Mouse (Mus musculus) midbrain, embryonic 13.5 days (tissue): ENCODE data around the gene Ciapin1. TPM values are rescaled to one million over a fixed set of nuclear protein-coding genes. Genes with fewer than 3 reads are reported as not detected.
"Not testable (repeated sequence)": the region's sequence is repeated elsewhere in the genome, so short reads cannot be mapped to it uniquely, and the experiment has no call there.

Experiments
- ATAC-seq: fragments of 200-750 bp; cut with Nextera tagmentation; 2 replicates; pipeline ENCODE4 v1.8.0; 2017; ENCODE audit warnings: mild to moderate bottlenecking, moderate TSS enrichment, moderate library complexity
- H3K27ac ChIP-seq: fragments of 300-500 bp; sonication (generic); 2 replicates; pipeline ENCODE4 v1.5.1; 2015; ENCODE audit warnings: inconsistent platforms, mild to moderate bottlenecking, moderate library complexity
- H3K27me3 ChIP-seq: fragments of 300-500 bp; sonication (generic); 2 replicates; pipeline ENCODE4 v1.6.1; 2015; ENCODE audit warnings: mild to moderate bottlenecking, inconsistent platforms
- H3K36me3 ChIP-seq: fragments of 300-500 bp; sonication (generic); 2 replicates; pipeline ENCODE4 v1.6.1; 2015; ENCODE audit warnings: mild to moderate bottlenecking, inconsistent platforms
- H3K4me1 ChIP-seq: fragments of 300-500 bp; sonication (generic); replicated peaks from 2 replicates; pipeline ENCODE4 v1.6.1; 2015; ENCODE audit warnings: inconsistent platforms
- H3K4me2 ChIP-seq: fragments of 300-500 bp; sonication (generic); replicated peaks from 2 replicates; pipeline ENCODE4 v1.6.1; 2015; ENCODE audit warnings: moderate library complexity, mild to moderate bottlenecking, inconsistent platforms
- H3K4me3 ChIP-seq: fragments of 300-500 bp; sonication (generic); replicated peaks from 2 replicates; pipeline ENCODE4 v1.5.1; 2015; ENCODE audit warnings: mild to moderate bottlenecking, inconsistent platforms
- H3K9ac ChIP-seq: fragments of 300-500 bp; sonication (generic); replicated peaks from 2 replicates; pipeline ENCODE4 v1.6.1; 2015; ENCODE audit warnings: mild to moderate bottlenecking, inconsistent platforms
- H3K9me3 ChIP-seq: fragments of 300-500 bp; sonication (generic); 2 replicates; pipeline ENCODE4 v1.6.1; 2016; ENCODE audit warnings: mild to moderate bottlenecking, inconsistent platforms
- WGBS: fragments of 180-500 bp; shearing (Covaris S2); methylation state at CpG from one replicate; pipeline ENCODE4 v1.1.7; 2015; 5-methylcytosine and 5-hydroxymethylcytosine counted together
- polyA plus RNA-seq: library from polyadenylated mRNA; unstranded; fragments of >200 nt; fragmentation: Nextera tagmentation; extraction: Ambion mirVana; gene quantifications from 2 replicates; pipeline ENCODE4 v1.2.1, GENCODE M21; 2015

Ciapin1 gene
- polyA plus RNA-seq, 1 experiment from 2014 or later = 203 TPM

DNA sequence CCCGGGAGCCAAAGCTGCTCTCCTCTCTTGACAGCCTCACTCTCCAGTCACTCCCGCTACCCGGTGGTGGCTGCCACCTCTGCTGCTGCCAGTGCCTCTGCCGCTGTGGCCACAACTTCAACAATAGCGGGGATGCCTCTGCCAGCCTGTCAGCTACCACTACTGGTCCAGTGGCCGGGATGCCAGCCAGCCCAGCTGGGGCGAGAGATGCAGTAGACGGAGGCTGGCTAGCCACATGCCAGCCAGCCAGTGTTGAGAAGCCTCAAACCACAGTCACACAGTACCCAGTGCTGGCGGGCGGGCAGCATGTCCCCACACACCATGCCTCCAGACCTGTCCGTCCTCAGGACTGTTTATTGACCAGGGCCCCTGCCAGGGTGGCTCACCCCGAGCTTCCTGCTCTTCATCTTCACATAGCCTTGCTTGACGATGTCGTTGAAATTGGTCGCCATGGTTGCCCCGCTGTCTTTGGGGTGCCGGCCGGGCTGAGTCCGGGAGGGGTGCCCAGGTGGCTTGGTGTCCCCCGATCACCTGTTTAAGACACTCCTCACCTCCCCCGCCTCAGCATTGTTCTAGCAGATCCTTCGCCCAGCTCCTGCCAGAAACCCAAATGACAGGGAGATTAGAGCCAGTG is 32.4 kb upstream of the Ciapin1 start:
- peak overlapping the region; percentile 67 for H3K27ac ChIP-seq
- H3K9me3 ChIP-seq = no peaks in the 10 kb centered on the region
- peak overlapping the region; percentile 72 for H3K4me3 ChIP-seq
- peaks cover 24% of the 10 kb centered on the region for H3K27me3 ChIP-seq
- peaks cover 58% of the 10 kb centered on the region for H3K4me1 ChIP-seq
- WGBS = 1% methylated on average over 22 of the region's 22 CpGs
- peak; percentile 58 for ATAC-seq
- peaks cover 21% of the 10 kb centered on the region for H3K36me3 ChIP-seq
- H3K4me2 ChIP-seq = peak overlapping the region; percentile 80
- peak overlapping the region; percentile 81 for H3K9ac ChIP-seq

DNA sequence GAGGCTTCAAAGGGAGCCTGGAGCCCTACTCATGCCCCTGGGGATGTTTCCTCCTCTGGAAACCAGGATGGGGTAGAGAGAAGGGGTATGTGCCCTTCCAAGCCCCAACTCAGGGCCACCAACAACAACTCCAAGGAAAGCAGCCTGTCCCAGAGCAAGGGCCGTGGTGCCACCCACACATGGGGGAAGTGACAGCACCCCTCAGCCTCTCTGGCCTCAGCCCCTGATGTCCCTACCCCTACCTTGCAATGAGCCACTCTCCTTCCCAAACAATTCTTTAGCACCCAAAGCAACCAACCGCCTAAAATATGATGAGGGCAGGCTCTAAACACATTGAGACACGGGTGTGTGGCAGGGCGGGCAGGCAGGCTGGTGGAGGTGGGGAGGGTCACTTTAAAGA is 31.8 kb upstream of the Ciapin1 start:
- Histone ChIP-seq H3K4me3 (peak overlapping the region; percentile 72), H3K4me2 (peak overlapping the region; percentile 80), H3K4me1 (peaks cover 52% of the 10 kb centered on the region), H3K36me3 (peaks cover 27% of the 10 kb centered on the region), H3K9ac (peak overlapping the region; percentile 81), H3K27ac (peak overlapping the region; percentile 67; the same call in 1 of the 2 replicates), H3K27me3 (peaks cover 19% of the 10 kb centered on the region), H3K9me3 (no peaks in the 10 kb centered on the region)
- ATAC-seq = no peak
- WGBS = 11% methylated on average over 4 of the region's 4 CpGs

- WGBS = 49% methylated on average over 7 of the region's 7 CpGs
- Histone ChIP-seq H3K27me3 (peaks cover 10% of the 10 kb centered on the region), H3K36me3 (peaks cover 35% of the 10 kb centered on the region), H3K9me3 (no peaks in the 10 kb centered on the region), H3K9ac (peak overlapping the region; percentile 81), H3K4me1 (peaks cover 48% of the 10 kb centered on the region), H3K4me2 (peak overlapping the region; percentile 80), H3K27ac (0 out of 2 replicates have a peak overlapping the region, but pooled peaks have one; percentile 10), H3K4me3 (peak overlapping the region; percentile 72)
- peak; percentile 5; the same call in 1 of the 2 replicates for ATAC-seq
Measured at GRCm38 (mm10) chr8:94869146-94869545, 31.0 kb upstream of the Ciapin1 start.

GRCm38 (mm10) chr8:94866921-94867320 is 28.8 kb upstream of the Ciapin1 start:
- WGBS = 92% methylated on average over 9 of the region's 9 CpGs
- H3K36me3 ChIP-seq = peaks cover 57% of the 10 kb centered on the region
- H3K4me2 ChIP-seq = no peak overlapping the region
- no peak for ATAC-seq
- H3K27ac ChIP-seq = no peak overlapping the region
- H3K9ac ChIP-seq = no peak overlapping the region
- H3K4me1 ChIP-seq = peaks cover 39% of the 10 kb centered on the region
- H3K9me3 ChIP-seq = no peaks in the 10 kb centered on the region
- no peaks in the 10 kb centered on the region for H3K27me3 ChIP-seq
- no peak overlapping the region for H3K4me3 ChIP-seq

DNA sequence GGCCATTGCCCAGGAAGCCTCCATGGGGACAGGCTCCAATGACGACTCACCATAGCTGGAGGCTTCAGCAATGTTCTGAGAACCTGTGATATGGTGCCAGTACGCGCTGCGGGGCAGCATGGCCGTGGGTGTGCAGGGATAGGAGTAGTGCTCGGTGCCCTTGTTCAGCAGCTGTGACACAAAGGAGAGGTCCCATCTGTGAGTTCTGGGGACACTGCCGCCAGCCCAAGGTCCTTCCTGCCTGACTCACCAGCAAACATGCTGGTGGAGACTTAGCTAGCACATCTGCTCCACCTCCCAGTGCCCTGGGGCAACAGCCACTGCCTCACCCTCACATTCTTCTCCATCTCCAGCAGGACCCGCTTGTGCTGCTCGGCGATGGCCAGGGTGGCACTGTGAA is 27.1 kb upstream of the Ciapin1 start:
- H3K4me1 ChIP-seq = peaks cover 26% of the 10 kb centered on the region
- H3K9ac ChIP-seq = no peak overlapping the region
- H3K4me2 ChIP-seq = no peak overlapping the region
- H3K36me3 ChIP-seq = peaks cover 69% of the 10 kb centered on the region
- no peaks in the 10 kb centered on the region for H3K27me3 ChIP-seq
- H3K9me3 ChIP-seq = no peaks in the 10 kb centered on the region
- ATAC-seq = no peak
- no peak overlapping the region for H3K4me3 ChIP-seq
- H3K27ac ChIP-seq = no peak overlapping the region
- WGBS = 83% methylated on average over 10 of the region's 10 CpGs

DNA sequence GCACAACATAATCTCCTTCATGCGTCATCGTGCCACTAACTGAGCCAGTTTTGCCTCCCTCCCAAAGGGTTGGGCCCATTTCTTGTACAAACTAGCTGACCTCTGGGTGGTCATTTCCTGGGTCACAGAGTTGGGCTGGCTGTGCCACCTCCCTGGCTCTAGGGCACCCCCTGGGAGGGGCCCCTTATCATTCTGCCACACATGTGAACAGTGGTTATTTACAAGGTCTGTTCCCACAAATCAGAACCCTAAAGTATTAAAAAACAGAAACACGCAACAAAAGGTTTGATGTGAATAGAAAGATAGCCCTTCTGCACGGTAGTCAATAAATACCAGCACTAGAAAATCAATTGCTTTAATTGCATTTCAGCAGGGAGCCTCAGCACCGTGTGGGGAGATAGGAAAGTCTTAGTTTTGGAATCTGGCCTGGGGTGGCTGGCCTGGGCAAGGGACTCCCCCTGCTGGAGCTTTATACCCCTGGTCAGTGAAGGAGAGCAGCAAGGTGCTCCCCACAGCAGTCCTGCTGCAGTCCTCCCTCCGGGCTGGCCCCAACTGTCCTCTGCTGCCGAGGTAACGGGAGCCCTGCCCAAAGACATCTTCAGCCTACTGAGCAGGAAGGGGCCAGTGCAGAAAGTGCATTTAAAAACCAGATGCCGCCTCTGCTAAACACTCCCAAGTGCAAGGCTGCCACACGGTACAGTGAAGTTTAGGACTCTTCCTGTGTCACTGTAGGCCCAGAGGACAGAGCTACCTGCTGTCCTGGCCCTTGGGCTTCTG is 25.9 kb upstream of the Ciapin1 start:
- no peak overlapping the region for H3K27ac ChIP-seq
- H3K36me3 ChIP-seq = peaks cover 73% of the 10 kb centered on the region
- no peaks in the 10 kb centered on the region for H3K27me3 ChIP-seq
- no peak for ATAC-seq
- H3K9me3 ChIP-seq = no peaks in the 10 kb centered on the region
- no peak overlapping the region for H3K9ac ChIP-seq
- H3K4me2 ChIP-seq = no peak overlapping the region
- H3K4me3 ChIP-seq = no peak overlapping the region
- 84% methylated on average over 10 of the region's 10 CpGs for WGBS
- H3K4me1 ChIP-seq = peaks cover 21% of the 10 kb centered on the region

- no peak overlapping the region for H3K4me3 ChIP-seq
- H3K9me3 ChIP-seq = no peaks in the 10 kb centered on the region
- no peak overlapping the region for H3K9ac ChIP-seq
- H3K4me2 ChIP-seq = no peak overlapping the region
- peaks cover 20% of the 10 kb centered on the region for H3K4me1 ChIP-seq
- ATAC-seq = no peak
- peaks cover 72% of the 10 kb centered on the region for H3K36me3 ChIP-seq
- no peaks in the 10 kb centered on the region for H3K27me3 ChIP-seq
- WGBS = 94% methylated on average over 12 of the region's 12 CpGs
- no peak overlapping the region for H3K27ac ChIP-seq
Measured at GRCm38 (mm10) chr8:94862487-94863220, 24.5 kb upstream of the Ciapin1 start.

DNA sequence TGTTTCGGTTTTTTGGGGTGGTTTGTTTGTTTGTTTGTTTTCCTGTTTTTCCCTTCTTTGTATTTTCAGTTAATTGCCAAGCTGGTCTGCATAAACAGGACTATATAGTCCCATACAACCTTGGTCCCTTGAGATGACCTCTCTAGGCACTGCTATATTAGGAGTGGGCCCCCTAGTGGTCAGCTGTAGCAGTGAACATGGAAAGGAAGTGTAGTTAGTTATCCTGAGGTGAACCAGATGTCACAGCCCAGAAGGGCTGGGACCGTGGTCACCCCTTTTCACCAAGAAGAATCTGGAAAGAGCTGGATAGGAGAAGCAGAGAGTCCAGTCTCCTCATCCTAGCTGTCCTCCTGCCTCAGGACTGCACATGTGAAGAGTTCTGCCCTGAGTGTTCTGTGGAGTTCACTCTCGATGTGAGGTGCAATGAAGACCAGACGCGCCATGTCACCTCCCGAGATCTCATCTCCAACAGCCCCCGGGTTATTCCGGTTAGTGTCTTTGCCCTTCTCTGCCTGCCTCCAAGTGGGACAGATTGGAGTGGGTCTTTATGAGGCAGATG is 23.3 kb upstream of the Ciapin1 start:
- H3K4me3 ChIP-seq = no peak overlapping the region
- H3K9me3 ChIP-seq = no peaks in the 10 kb centered on the region
- H3K36me3 ChIP-seq = peaks cover 60% of the 10 kb centered on the region
- no peak overlapping the region for H3K4me2 ChIP-seq
- H3K27me3 ChIP-seq = no peaks in the 10 kb centered on the region
- H3K27ac ChIP-seq = no peak overlapping the region
- no peak for ATAC-seq
- 80% methylated on average over 8 of the region's 8 CpGs for WGBS
- H3K9ac ChIP-seq = no peak overlapping the region
- peaks cover 20% of the 10 kb centered on the region for H3K4me1 ChIP-seq

- Histone ChIP-seq H3K9me3 (no peaks in the 10 kb centered on the region), H3K4me1 (peaks cover 20% of the 10 kb centered on the region), H3K27me3 (no peaks in the 10 kb centered on the region), H3K27ac (peak within 1 kb of the TSS; percentile 78), H3K4me3 (peak within 1 kb of the TSS; percentile 99), H3K36me3 (peaks cover 45% of the 10 kb centered on the region), H3K9ac (peak within 1 kb of the TSS; percentile 99), H3K4me2 (peak within 1 kb of the TSS; percentile 94)
- ATAC-seq = peak; percentile 89
- 1% methylated on average over 68 of the region's 68 CpGs for WGBS
Measured at GRCm38 (mm10) chr8:94857346-94858173, 19.4 kb upstream of the Ciapin1 start, which contains the start of gene Polr2c. TSS of gene Polr2c (plus strand) at chr8:94857450.

- ATAC-seq = no peak; the same call in 1 of the 2 replicates
- H3K36me3 ChIP-seq = peaks cover 45% of the 10 kb centered on the region
- H3K4me2 ChIP-seq = no peak overlapping the region
Measured at GRCm38 (mm10) chr8:94857011-94857345, 18.8 kb upstream of the Ciapin1 start.

DNA sequence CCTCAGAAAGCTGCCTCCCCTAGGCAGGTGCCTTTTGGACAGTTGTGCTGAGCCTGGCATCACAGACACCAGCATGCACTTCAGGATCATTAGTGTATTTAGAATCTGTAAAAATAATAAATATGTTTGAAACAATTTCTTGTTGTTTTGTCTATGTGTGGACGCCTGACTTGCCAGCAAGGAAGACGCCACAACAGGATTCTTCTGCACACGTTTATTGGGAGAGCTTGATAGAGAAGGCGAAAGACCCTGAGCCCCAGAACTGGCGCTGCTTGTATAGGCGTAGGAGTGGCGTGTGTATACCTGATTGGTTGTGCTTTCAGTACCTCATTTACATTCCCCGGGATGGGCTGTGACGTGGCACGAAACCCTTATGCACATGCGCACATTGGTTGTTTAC is 16.6 kb upstream of the Ciapin1 start:
- H3K9ac ChIP-seq, ATAC-seq, H3K27me3 ChIP-seq, H3K4me3 ChIP-seq, H3K9me3 ChIP-seq, H3K4me2 ChIP-seq, H3K27ac ChIP-seq: not testable (repeated sequence)
- Histone ChIP-seq H3K36me3 (peaks cover 50% of the 10 kb centered on the region), H3K4me1 (peaks cover 20% of the 10 kb centered on the region)
- 89% methylated on average over 11 of the region's 11 CpGs for WGBS

More at GRCm38 (mm10) chr8:94857011-94857345, 18.8 kb upstream of the Ciapin1 start:
- Histone ChIP-seq H3K27ac (no peak overlapping the region), H3K27me3 (no peaks in the 10 kb centered on the region), H3K9ac (0 out of 2 replicates have a peak overlapping the region, but pooled peaks have one; percentile 10), H3K9me3 (no peaks in the 10 kb centered on the region), H3K4me3 (no peak overlapping the region; the same call in 1 of the 2 replicates), H3K4me1 (peaks cover 20% of the 10 kb centered on the region)
- WGBS = 35% methylated on average over 5 of the region's 5 CpGs
